Mouse (Mus musculus) lung, embryonic 15.5 days (tissue): ENCODE measurements around the gene Gas2l1. TPM values are rescaled to one million over a fixed set of nuclear protein-coding genes. Genes with fewer than 3 reads are reported as not detected.

ENCODE experiments used
- ATAC-seq: fragments of 200-750 bp; cut with Nextera tagmentation; 2 replicates; pipeline ENCODE4 v1.8.0; 2017; ENCODE audit warnings: moderate number of reproducible peaks, borderline replicate concordance; ENCODE audit not compliant: low FRiP score, low TSS enrichment; ENCODE audit errors: extremely low read depth
- H3K27ac ChIP-seq: fragments of 300-500 bp; sonication (generic); 2 replicates; pipeline ENCODE4 v1.5.1; 2015; ENCODE audit warnings: moderate library complexity, mild to moderate bottlenecking, inconsistent platforms
- H3K27me3 ChIP-seq: fragments of 300-500 bp; sonication (generic); 2 replicates; pipeline ENCODE4 v1.6.1; 2015; ENCODE audit warnings: inconsistent platforms
- H3K36me3 ChIP-seq: fragments of 300-500 bp; sonication (generic); 2 replicates; pipeline ENCODE4 v1.6.1; 2015; ENCODE audit warnings: inconsistent platforms
- H3K4me1 ChIP-seq: fragments of 300-500 bp; sonication (generic); 2 replicates; pipeline ENCODE4 v1.6.1; 2015; ENCODE audit warnings: inconsistent platforms
- H3K4me2 ChIP-seq: fragments of 300-500 bp; sonication (generic); 2 replicates; pipeline ENCODE4 v1.6.1; 2015; ENCODE audit warnings: inconsistent platforms, mild to moderate bottlenecking, moderate library complexity
- H3K4me3 ChIP-seq: fragments of 300-500 bp; sonication (generic); 2 replicates; pipeline ENCODE4 v1.5.1; 2015; ENCODE audit warnings: mild to moderate bottlenecking, inconsistent platforms
- H3K9ac ChIP-seq: fragments of 300-500 bp; sonication (generic); 2 replicates; pipeline ENCODE4 v1.6.1; 2015; ENCODE audit warnings: inconsistent platforms
- H3K9me3 ChIP-seq: fragments of 300-500 bp; sonication (generic); 2 replicates; pipeline ENCODE4 v1.6.1; 2016; ENCODE audit warnings: inconsistent platforms
- WGBS: fragments of 180-500 bp; shearing (Covaris S2); methylation state at CpG from one replicate; pipeline ENCODE4 v1.1.7; 2015; 5-methylcytosine and 5-hydroxymethylcytosine counted together
- polyA plus RNA-seq: library from polyadenylated mRNA; unstranded; fragments of >200 nt; fragmentation: Nextera tagmentation; extraction: Ambion mirVana; gene quantifications from 2 replicates; pipeline ENCODE4 v1.2.1, GENCODE M21; 2015

Gas2l1 gene
- polyA plus RNA-seq, 1 experiment from 2014 or later, result 27.1 TPM

GRCm38 (mm10) chr11:5055945-5056938, 8.9 kb downstream of the Gas2l1 start:
- Histone ChIP-seq H3K9me3 (no peaks in the 10 kb centered on the region), H3K9ac (no peak overlapping the region), H3K4me3 (no peak overlapping the region), H3K27ac (no peak overlapping the region), H3K36me3 (no peaks in the 10 kb centered on the region), H3K4me2 (no peak overlapping the region), H3K4me1 (peaks cover 23% of the 10 kb centered on the region), H3K27me3 (peaks cover 65% of the 10 kb centered on the region)
- no peak for ATAC-seq
- 48% methylated on average over 23 of the region's 23 CpGs for WGBS

GRCm38 (mm10) chr11:5054874-5055273, 10.3 kb downstream of the Gas2l1 start:
- Histone ChIP-seq H3K9me3 (no peaks in the 10 kb centered on the region), H3K4me2 (no peak overlapping the region), H3K27ac (no peak overlapping the region), H3K4me1 (peaks cover 19% of the 10 kb centered on the region), H3K9ac (no peak overlapping the region), H3K36me3 (no peaks in the 10 kb centered on the region), H3K27me3 (peaks cover 51% of the 10 kb centered on the region), H3K4me3 (no peak overlapping the region)
- no peak for ATAC-seq
- 45% methylated on average over 6 of the region's 6 CpGs for WGBS

GRCm38 (mm10) chr11:5054151-5054550, 11.0 kb downstream of the Gas2l1 start:
- Histone ChIP-seq H3K36me3 (no peaks in the 10 kb centered on the region), H3K4me1 (peaks cover 12% of the 10 kb centered on the region), H3K9me3 (no peaks in the 10 kb centered on the region), H3K4me2 (no peak overlapping the region), H3K27me3 (peaks cover 44% of the 10 kb centered on the region), H3K9ac (no peak overlapping the region), H3K27ac (no peak overlapping the region), H3K4me3 (no peak overlapping the region)
- 83% methylated on average over 14 of the region's 14 CpGs for WGBS
- ATAC-seq, result no peak

- H3K4me1 ChIP-seq, result no peaks in the 10 kb centered on the region
- no peak overlapping the region for H3K9ac ChIP-seq
- no peak overlapping the region for H3K4me3 ChIP-seq
- ATAC-seq, result no peak
- H3K4me2 ChIP-seq, result no peak overlapping the region
- H3K27ac ChIP-seq, result no peak overlapping the region
- 62% methylated on average over 10 of the region's 10 CpGs for WGBS
- H3K36me3 ChIP-seq, result no peaks in the 10 kb centered on the region
- H3K27me3 ChIP-seq, result peaks cover 26% of the 10 kb centered on the region
- H3K9me3 ChIP-seq, result no peaks in the 10 kb centered on the region
These were observed 12.8 kb downstream of the Gas2l1 start for GRCm38 (mm10) chr11:5052200-5052854.

GRCm38 (mm10) chr11:5051629-5052028, 13.5 kb downstream of the Gas2l1 start:
- no peaks in the 10 kb centered on the region for H3K36me3 ChIP-seq
- no peak overlapping the region for H3K4me3 ChIP-seq
- H3K27ac ChIP-seq, result no peak overlapping the region
- H3K9me3 ChIP-seq, result no peaks in the 10 kb centered on the region
- ATAC-seq, result no peak
- no peak overlapping the region for H3K9ac ChIP-seq
- no peaks in the 10 kb centered on the region for H3K4me1 ChIP-seq
- no peak overlapping the region for H3K4me2 ChIP-seq
- H3K27me3 ChIP-seq, result peaks cover 19% of the 10 kb centered on the region
- 73% methylated on average over 10 of the region's 10 CpGs for WGBS

GRCm38 (mm10) chr11:5046321-5046926, 18.7 kb downstream of the Gas2l1 start:
- no peaks in the 10 kb centered on the region for H3K27me3 ChIP-seq
- H3K4me1 ChIP-seq, result no peaks in the 10 kb centered on the region
- no peak for ATAC-seq
- no peak overlapping the region for H3K4me2 ChIP-seq
- 46% methylated on average over 12 of the region's 12 CpGs for WGBS
- H3K27ac ChIP-seq, result no peak overlapping the region
- no peak overlapping the region for H3K4me3 ChIP-seq
- no peaks in the 10 kb centered on the region for H3K9me3 ChIP-seq
- H3K9ac ChIP-seq, result no peak overlapping the region
- no peaks in the 10 kb centered on the region for H3K36me3 ChIP-seq

GRCm38 (mm10) chr11:5042645-5043381, 22.3 kb downstream of the Gas2l1 start:
- Histone ChIP-seq H3K36me3 (peaks cover 7% of the 10 kb centered on the region; the same call in 1 of the 2 replicates), H3K4me2 (no peak overlapping the region), H3K27ac (no peak overlapping the region), H3K9me3 (no peaks in the 10 kb centered on the region), H3K4me3 (no peak overlapping the region), H3K4me1 (no peaks in the 10 kb centered on the region), H3K27me3 (no peaks in the 10 kb centered on the region), H3K9ac (no peak overlapping the region)
- no peak for ATAC-seq
- WGBS, result 82% methylated on average over 8 of the region's 8 CpGs

GRCm38 (mm10) chr11:5041144-5041780, 23.9 kb downstream of the Gas2l1 start:
- Histone ChIP-seq H3K4me3 (no peak overlapping the region), H3K36me3 (peaks cover 16% of the 10 kb centered on the region; the same call in 1 of the 2 replicates), H3K27me3 (no peaks in the 10 kb centered on the region), H3K9ac (no peak overlapping the region), H3K9me3 (no peaks in the 10 kb centered on the region), H3K27ac (no peak overlapping the region), H3K4me2 (no peak overlapping the region), H3K4me1 (no peaks in the 10 kb centered on the region)
- ATAC-seq, result no peak
- WGBS, result 54% methylated on average over 18 of the region's 18 CpGs

GRCm38 (mm10) chr11:5040585-5040984, 24.5 kb downstream of the Gas2l1 start:
- H3K27me3 ChIP-seq, result no peaks in the 10 kb centered on the region
- H3K27ac ChIP-seq, result no peak overlapping the region
- H3K9me3 ChIP-seq, result no peaks in the 10 kb centered on the region
- no peak overlapping the region for H3K9ac ChIP-seq
- H3K4me3 ChIP-seq, result no peak overlapping the region
- ATAC-seq, result no peak; the same call in 1 of the 2 replicates
- peaks cover 20% of the 10 kb centered on the region; the same call in 1 of the 2 replicates for H3K36me3 ChIP-seq
- no peak overlapping the region for H3K4me2 ChIP-seq
- H3K4me1 ChIP-seq, result no peaks in the 10 kb centered on the region
- 82% methylated on average over 5 of the region's 5 CpGs for WGBS

- Histone ChIP-seq H3K9me3 (no peaks in the 10 kb centered on the region), H3K4me1 (no peaks in the 10 kb centered on the region), H3K4me2 (no peak overlapping the region), H3K27me3 (no peaks in the 10 kb centered on the region), H3K4me3 (no peak overlapping the region), H3K9ac (no peak overlapping the region), H3K36me3 (peaks cover 49% of the 10 kb centered on the region), H3K27ac (no peak overlapping the region)
- ATAC-seq, result no peak
- 72% methylated on average over 8 of the region's 8 CpGs for WGBS
These were observed 27.8 kb downstream of the Gas2l1 start for GRCm38 (mm10) chr11:5037146-5037854.
